Mouse (Mus musculus): ENCODE data around the gene Olfr1288.

Olfr1288 gene

GRCm38 (mm10) chr2:111473801-111474200, at the start of gene Olfr1288:
Gene Olfr1288 (plus strand): TSS chr2:111474101.
- DNase-seq, result no peak

DNA sequence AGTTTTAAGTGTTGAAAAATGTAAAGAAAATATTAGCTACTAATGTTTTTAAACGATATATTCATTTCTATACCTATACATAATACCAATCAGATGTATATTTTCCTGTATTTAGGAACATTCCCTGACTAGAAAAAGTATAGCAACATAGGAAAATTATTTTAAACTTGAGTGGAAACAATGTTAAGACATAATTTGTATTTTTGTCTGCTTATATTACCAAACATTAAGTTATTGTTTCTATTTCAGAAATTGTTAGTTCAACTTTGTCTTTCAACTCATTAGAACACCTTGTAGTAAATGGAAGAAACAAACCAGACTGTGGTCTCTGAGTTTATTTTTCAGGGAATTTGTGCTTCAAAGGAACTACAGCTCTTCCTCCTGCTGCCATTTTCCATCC, 25.1 kb upstream of the Olfr1288 start, which contains the start of gene Olfr1287:
TSS of gene Olfr1287 (plus strand) at position 301 of the 400 bp plus-strand sequence.
- no peak for DNase-seq

DNA sequence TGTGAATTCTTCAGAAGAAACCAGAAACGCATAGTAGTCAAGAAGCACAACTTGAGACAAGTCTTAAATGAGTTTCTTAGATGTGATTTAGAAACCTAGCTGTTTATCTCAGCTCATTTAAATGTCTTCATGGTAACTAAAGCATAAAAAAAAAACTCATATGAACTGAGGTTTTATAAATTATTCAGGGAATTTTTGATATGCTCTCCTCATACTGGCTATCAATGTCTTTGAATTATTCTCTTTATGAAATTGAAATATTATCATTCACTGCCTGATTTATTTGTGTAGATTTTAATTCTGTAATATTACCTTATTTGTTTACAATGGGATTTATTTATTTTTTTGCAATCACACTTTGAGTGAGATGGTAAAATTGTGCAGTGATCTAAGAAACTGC, 6.6 kb downstream of the Olfr1288 start, which contains the start of gene Olfr1289:
TSS of gene Olfr1289 (plus strand) at position 301 of the 400 bp plus-strand sequence.
- DNase-seq, result no peak

GRCm38 (mm10) chr2:111493729-111494128, 19.8 kb downstream of the Olfr1288 start, which contains the start of gene Olfr1290:
Gene Olfr1290 (minus strand): TSS chr2:111493829.
- DNase-seq, result no peak

DNA sequence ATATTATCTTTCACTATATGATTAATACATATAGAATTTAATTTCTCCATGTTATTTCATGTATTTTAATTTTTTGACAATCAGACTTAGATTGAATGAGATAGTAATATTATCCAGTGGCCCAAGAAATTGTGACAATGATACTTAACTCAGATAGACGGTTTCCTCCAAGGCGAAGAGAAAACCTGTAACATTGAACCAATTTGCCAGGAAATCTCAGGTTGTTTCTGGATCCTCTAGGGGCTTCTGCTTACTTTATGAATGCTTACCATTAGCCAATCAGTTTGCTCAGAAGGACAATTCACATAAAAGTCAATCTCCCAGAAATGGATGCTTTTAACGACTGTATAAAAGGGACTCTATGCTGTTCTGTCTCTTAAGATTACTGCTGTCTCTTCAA, 23.0 kb downstream of the Olfr1288 start, which contains the start of gene Olfr1291-ps1:
TSS of gene Olfr1291-ps1 (plus strand) at position 301 of the 400 bp plus-strand sequence.
- DNase-seq, result no peak

DNA sequence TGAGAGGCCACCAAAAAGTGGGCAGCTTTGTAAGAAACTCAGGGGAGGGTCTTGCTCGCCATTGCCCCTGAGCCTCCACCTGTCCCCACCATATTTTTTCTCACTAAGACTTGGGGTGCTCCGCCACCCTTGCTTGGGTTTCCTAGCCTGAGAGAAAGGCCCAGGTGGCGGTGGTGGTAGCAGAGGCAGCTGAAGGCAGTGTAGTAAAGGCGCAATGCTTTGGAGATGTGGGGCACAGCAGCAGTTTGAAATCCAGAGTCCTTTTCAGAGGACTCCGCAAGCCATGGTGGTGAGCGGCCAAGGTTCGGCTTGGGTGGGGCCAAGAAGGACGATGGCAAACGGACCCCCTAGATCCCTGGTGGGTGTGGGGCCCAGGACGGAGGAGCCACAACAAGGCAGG, 43.5 kb downstream of the Olfr1288 start:
- DNase-seq, result no peak

- no peak for DNase-seq
Measured at GRCm38 (mm10) chr2:111524903-111525302, 51.0 kb downstream of the Olfr1288 start, which contains the start of gene Olfr1293-ps. Gene Olfr1293-ps (plus strand): TSS chr2:111525203.

Measured in cerebellum, adult 18-20 months (tissue).